Comparison of ENCODE assay signal across 8 mouse cellular contexts in genomic region chr4:124849631-124850260, GRCm38 (mm10). TPM values are rescaled to one million over a fixed set of nuclear protein-coding genes. Genes with fewer than 3 reads are reported as not detected.
A peak's percentile ranks its signal among the peaks of the same experiment; 100 is the strongest.
DNase-seq lines count a peak whose midpoint lies in the region; ATAC-seq lines count a peak whose summit lies in the region.

No protein-coding gene starts in this region.

- peak; percentile 57 to 58 for DNase-seq in cerebellum, adult 18-20 months
- DNase-seq in frontal cortex, adult 2 months (ENCODE audit: extremely low spot score in 1 of 2, low spot score in 1 of 2): peak; percentile 71 to 80
- DNase-seq in hindbrain, embryonic 10.5 days (ENCODE audit: low spot score): no peak
- DNase-seq in layer of hippocampus, postnatal 10 days (ENCODE audit: low spot score in 2 of 2): peak; percentile 80 to 82
- peak; percentile 68 for DNase-seq in right cerebral cortex, postnatal 14 days

- peak overlapping the region; percentile 67 for H3K4me2 ChIP-seq in lung, embryonic 16.5 days (ENCODE audit: low read depth, low read length)

- peaks cover 59% of the 10 kb centered on the region for H3K36me3 ChIP-seq in erythroblast, embryonic 14.5 days (ENCODE audit: control insufficient read depth)
- peaks cover 42% of the 10 kb centered on the region for H3K36me3 ChIP-seq in hindbrain, embryonic 10.5 days
- H3K36me3 ChIP-seq in lung, embryonic 16.5 days (ENCODE audit: control insufficient read depth, insufficient read depth, low read length): peaks cover 2% of the 10 kb centered on the region; the same call in 1 of the 2 replicates

- no peaks in the 10 kb centered on the region for H3K27me3 ChIP-seq in erythroblast, embryonic 14.5 days (ENCODE audit: control insufficient read depth)
- no peaks in the 10 kb centered on the region for H3K27me3 ChIP-seq in hindbrain, embryonic 10.5 days (ENCODE audit: insufficient read depth, poor library complexity, severe bottlenecking)
- H3K27me3 ChIP-seq in lung, embryonic 16.5 days (ENCODE audit: control insufficient read depth, insufficient read depth, low read depth, low read length): no peaks in the 10 kb centered on the region

- peak overlapping the region; percentile 97 for H3K27ac ChIP-seq in hindbrain, embryonic 10.5 days
- peak overlapping the region; percentile 88 for H3K27ac ChIP-seq in lung, embryonic 16.5 days (ENCODE audit: low read length)

- peak overlapping the region; percentile 83 for H3K9ac ChIP-seq in lung, embryonic 16.5 days (ENCODE audit: low read length)

- H3K4me3 ChIP-seq in erythroblast, embryonic 14.5 days (replicated peaks): peak overlapping the region; percentile 94
- H3K4me3 ChIP-seq in hindbrain, embryonic 10.5 days: peak overlapping the region; percentile 99
- H3K4me3 ChIP-seq in lung, embryonic 16.5 days (ENCODE audit: low read length): peak overlapping the region; percentile 86

- peaks cover 37% of the 10 kb centered on the region for H3K4me1 ChIP-seq in erythroblast, embryonic 14.5 days (ENCODE audit: control insufficient read depth)
- H3K4me1 ChIP-seq in hindbrain, embryonic 10.5 days (replicated peaks): peaks cover 24% of the 10 kb centered on the region
- peaks cover 12% of the 10 kb centered on the region for H3K4me1 ChIP-seq in lung, embryonic 16.5 days (replicated peaks; ENCODE audit: control insufficient read depth, insufficient read depth, low read length)

- ATAC-seq in erythroblast, adult 5-6 weeks (replicated peaks; ENCODE audit: low FRiP score, poor library complexity, severe bottlenecking): no peak
- ATAC-seq in lung, embryonic 16.5 days (ENCODE audit: low read depth): peak; percentile 39

- no peaks in the 10 kb centered on the region for H3K9me3 ChIP-seq in erythroblast, embryonic 14.5 days (ENCODE audit: control insufficient read depth, low read length)
- no peaks in the 10 kb centered on the region for H3K9me3 ChIP-seq in hindbrain, embryonic 10.5 days
- H3K9me3 ChIP-seq in lung, embryonic 16.5 days (ENCODE audit: control insufficient read depth, low read length): no peaks in the 10 kb centered on the region

- WGBS in hindbrain, embryonic 10.5 days: 3% methylated on average over 24 of the region's 24 CpGs
- WGBS in lung, embryonic 16.5 days: under 1% methylated on average over 21 of the region's 24 CpGs

RNA-seq across cellular contexts. Expression of gene Yrdc, which starts 0.7 kb away (rescaled TPM):
- polyA plus RNA-seq in erythroblast, embryonic 14.5 days (2012): 0.76 and 1.0 TPM in 2 replicates
- total RNA-seq in erythroblast, adult 5-6 weeks (2015; ENCODE audit: low replicate concordance): 8.2 and 14.0 TPM in 2 replicates
- total RNA-seq in erythroblast, adult 5-6 weeks (2017; ENCODE audit: low replicate concordance): 1.2 and 1.5 TPM in 2 replicates
- polyA plus RNA-seq in frontal cortex, adult 2 months (2012; rRNA removed): 34.5 and 36.8 TPM in 2 replicates
- 38.3 and 48.2 TPM in 2 replicates for polyA plus RNA-seq in hindbrain, embryonic 10.5 days (2016; fragmentation: Nextera tagmentation; extraction: Ambion mirVana)
- total RNA-seq in layer of hippocampus, postnatal 10 days (2021): 10 to 100 TPM; 24.5 to 26.6 TPM
- 23.9 and 27.5 TPM in 2 replicates for polyA plus RNA-seq in lung, embryonic 16.5 days (2015; fragmentation: Nextera tagmentation; extraction: Ambion mirVana)

RNA-seq across cellular contexts. Expression of gene 1110065P20Rik, which starts 1.2 kb away (rescaled TPM):
- 0.90 and 1.2 TPM in 2 replicates for polyA plus RNA-seq in erythroblast, embryonic 14.5 days (2012)
- 5.8 TPM in 1 of 2 replicates, not detected in the other for total RNA-seq in erythroblast, adult 5-6 weeks (2015; ENCODE audit: low replicate concordance)
- total RNA-seq in erythroblast, adult 5-6 weeks (2017; ENCODE audit: low replicate concordance): 0.70 and 3.3 TPM in 2 replicates
- polyA plus RNA-seq in frontal cortex, adult 2 months (2012; rRNA removed): 91.4 and 98.1 TPM in 2 replicates
- polyA plus RNA-seq in hindbrain, embryonic 10.5 days (2016; fragmentation: Nextera tagmentation; extraction: Ambion mirVana): 47.9 and 61.7 TPM in 2 replicates
- total RNA-seq in layer of hippocampus, postnatal 10 days (2021): 100 to 1,000 TPM; 107 to 115 TPM
- polyA plus RNA-seq in lung, embryonic 16.5 days (2015; fragmentation: Nextera tagmentation; extraction: Ambion mirVana): 45.6 TPM in 2 replicates

RNA-seq across cellular contexts. Expression of gene Maneal, which starts 12.2 kb away (rescaled TPM):
- polyA plus RNA-seq in erythroblast, embryonic 14.5 days (2012): not detected in 2 replicates
- not detected in 2 replicates for total RNA-seq in erythroblast, adult 5-6 weeks (2015; ENCODE audit: low replicate concordance)
- not detected in 2 replicates for total RNA-seq in erythroblast, adult 5-6 weeks (2017; ENCODE audit: low replicate concordance)
- 48.7 and 52.5 TPM in 2 replicates for polyA plus RNA-seq in frontal cortex, adult 2 months (2012; rRNA removed)
- 3.7 and 8.8 TPM in 2 replicates for polyA plus RNA-seq in hindbrain, embryonic 10.5 days (2016; fragmentation: Nextera tagmentation; extraction: Ambion mirVana)
- total RNA-seq in layer of hippocampus, postnatal 10 days (2021): 10 to 100 TPM; 43.5 to 48.3 TPM
- 0.18 and 0.33 TPM in 2 replicates for polyA plus RNA-seq in lung, embryonic 16.5 days (2015; fragmentation: Nextera tagmentation; extraction: Ambion mirVana)

RNA-seq across cellular contexts. Expression of gene Epha10, which starts 31.0 kb away (rescaled TPM):
- polyA plus RNA-seq in erythroblast, embryonic 14.5 days (2012): not detected in 2 replicates
- not detected in 2 replicates for total RNA-seq in erythroblast, adult 5-6 weeks (2015; ENCODE audit: low replicate concordance)
- total RNA-seq in erythroblast, adult 5-6 weeks (2017; ENCODE audit: low replicate concordance): not detected in 2 replicates
- polyA plus RNA-seq in frontal cortex, adult 2 months (2012; rRNA removed): 49.8 and 50.9 TPM in 2 replicates
- 3.8 and 7.6 TPM in 2 replicates for polyA plus RNA-seq in hindbrain, embryonic 10.5 days (2016; fragmentation: Nextera tagmentation; extraction: Ambion mirVana)
- total RNA-seq in layer of hippocampus, postnatal 10 days (2021): 10 to 100 TPM; 12.8 to 16.9 TPM
- not detected in 2 replicates for polyA plus RNA-seq in lung, embryonic 16.5 days (2015; fragmentation: Nextera tagmentation; extraction: Ambion mirVana)

RNA-seq across cellular contexts. Expression of gene Mtf1, which starts 47.8 kb away (rescaled TPM):
- 3.1 and 3.6 TPM in 2 replicates for polyA plus RNA-seq in erythroblast, embryonic 14.5 days (2012)
- total RNA-seq in erythroblast, adult 5-6 weeks (2015; ENCODE audit: low replicate concordance): 5.2 and 5.4 TPM in 2 replicates
- total RNA-seq in erythroblast, adult 5-6 weeks (2017; ENCODE audit: low replicate concordance): 8.6 and 17.4 TPM in 2 replicates
- polyA plus RNA-seq in frontal cortex, adult 2 months (2012; rRNA removed): 12.9 and 13.2 TPM in 2 replicates
- 19.0 and 20.4 TPM in 2 replicates for polyA plus RNA-seq in hindbrain, embryonic 10.5 days (2016; fragmentation: Nextera tagmentation; extraction: Ambion mirVana)
- 10 to 100 TPM; 20.6 to 24.1 TPM for total RNA-seq in layer of hippocampus, postnatal 10 days (2021)
- polyA plus RNA-seq in lung, embryonic 16.5 days (2015; fragmentation: Nextera tagmentation; extraction: Ambion mirVana): 12.6 and 12.8 TPM in 2 replicates

Comparison
In these comparisons a context has a peak if more than half of its experiments do, and no peak if none do; other contexts are left out.
1. RNA of gene Yrdc, which starts 0.7 kb away (polyA plus RNA-seq): 38.3 to 48.2 TPM in hindbrain, embryonic 10.5 days, 34.5 to 36.8 TPM in frontal cortex, adult 2 months and 23.9 to 27.5 TPM in lung, embryonic 16.5 days; 0.76 to 1.0 TPM in erythroblast, embryonic 14.5 days; every median in the first group is over 10 times any median in the second.
2. RNA of gene 1110065P20Rik, which starts 1.2 kb away (polyA plus RNA-seq): 91.4 to 98.1 TPM in frontal cortex, adult 2 months, 47.9 to 61.7 TPM in hindbrain, embryonic 10.5 days and 45.6 TPM in lung, embryonic 16.5 days; 0.90 to 1.2 TPM in erythroblast, embryonic 14.5 days; every median in the first group is over 10 times any median in the second.
3. Peak in every context shown above with its lines, with median percentiles within 50 percentile points of each other: H3K4me3 ChIP-seq.